Mouse (Mus musculus) liver, embryonic 16.5 days (tissue): ENCODE data around the gene Hlcs. TPM values are rescaled to one million over a fixed set of nuclear protein-coding genes. Genes with fewer than 3 reads are reported as not detected.

Experiments used
- ATAC-seq: fragments of 200-750 bp; cut with Nextera tagmentation; 2 replicates; pipeline ENCODE4 v1.8.0; 2017; ENCODE audit warnings: low read depth, mild to moderate bottlenecking, moderate number of reproducible peaks, moderate library complexity
- H3K27ac ChIP-seq: fragments of 300-500 bp; sonication (generic); 2 replicates; pipeline ENCODE4 v1.5.1; 2014; ENCODE audit warnings: mild to moderate bottlenecking, low read length
- H3K27me3 ChIP-seq: fragments of 300-500 bp; sonication (generic); 2 replicates; pipeline ENCODE4 v1.6.1; 2014; ENCODE audit warnings: low read depth, low read length, mixed read lengths; ENCODE audit not compliant: control insufficient read depth, insufficient read depth
- H3K36me3 ChIP-seq: fragments of 300-500 bp; sonication (generic); 2 replicates; pipeline ENCODE4 v1.6.1; 2014; ENCODE audit warnings: mild to moderate bottlenecking; ENCODE audit not compliant: control insufficient read depth, insufficient read depth
- H3K4me1 ChIP-seq: fragments of 300-500 bp; sonication (generic); 2 replicates; pipeline ENCODE4 v1.6.1; 2014; ENCODE audit warnings: low read depth, low read length, mixed read lengths; ENCODE audit not compliant: control insufficient read depth
- H3K4me2 ChIP-seq: fragments of 300-500 bp; sonication (generic); 2 replicates; pipeline ENCODE4 v1.6.1; 2014; ENCODE audit warnings: low read depth, low read length, mixed read lengths
- H3K4me3 ChIP-seq: fragments of 300-500 bp; sonication (generic); 2 replicates; pipeline ENCODE4 v1.5.1; 2014; ENCODE audit warnings: low read depth, mild to moderate bottlenecking, low read length
- H3K9ac ChIP-seq: fragments of 300-500 bp; sonication (generic); 2 replicates; pipeline ENCODE4 v1.6.1; 2014; ENCODE audit warnings: low read depth, low read length
- H3K9me3 ChIP-seq: fragments of 300-500 bp; sonication (generic); replicated peaks from 2 replicates; pipeline ENCODE4 v1.6.1; 2016; ENCODE audit warnings: low read length; ENCODE audit not compliant: control insufficient read depth
- WGBS: fragments of 180-500 bp; shearing (Covaris S2); extraction: QIAGEN DNeasy Blood & Tissue Kit; methylation state at CpG from one replicate; pipeline ENCODE4 v1.1.7; 2014; ENCODE audit not compliant: insufficient replicate concordance; 5-methylcytosine and 5-hydroxymethylcytosine counted together
- microRNA-seq: library from miRNA; unstranded; fragments of <30 nt; microRNA quantifications from one replicate; pipeline ENCODE4, GENCODE M21; 2016
- polyA plus RNA-seq: library from polyadenylated mRNA; unstranded; fragments of >200 nt; fragmentation: Nextera tagmentation; extraction: Ambion mirVana; gene quantifications from 2 replicates; pipeline ENCODE4 v1.2.1, GENCODE M21; 2015

The Hlcs gene
- polyA plus RNA-seq, 1 experiment from 2014 or later: 2.2 TPM

- peaks cover 80% of the 10 kb centered on the region for H3K27me3 ChIP-seq
- ATAC-seq: no peak
- 1% methylated on average over 47 of the region's 47 CpGs for WGBS
- H3K4me1 ChIP-seq: no peaks in the 10 kb centered on the region
- no peak overlapping the region for H3K4me2 ChIP-seq
- H3K36me3 ChIP-seq: no peaks in the 10 kb centered on the region
- no peak overlapping the region for H3K4me3 ChIP-seq
- H3K9me3 ChIP-seq: no peaks in the 10 kb centered on the region
- H3K9ac ChIP-seq: no peak overlapping the region
- H3K27ac ChIP-seq: no peak overlapping the region
These were observed 234.1 kb downstream of the Hlcs start for GRCm38 (mm10) chr16:94079075-94079855.

Small RNA genes within 50 kb of the gene (microRNA-seq; reads per million reads assigned to microRNA genes)
- gene Gm23062: not detected

Other genes with a start within 250 kb of the Hlcs start
- gene Sim2, start 228.6 kb downstream of the Hlcs start, polyA plus RNA-seq: not detected in 2 replicates
- 1.7 and 1.9 TPM in 2 replicates for gene Ripply3, start 14.8 kb upstream of the Hlcs start, polyA plus RNA-seq
- 21.3 and 25.0 TPM in 2 replicates for gene Ttc3, start 57.0 kb upstream of the Hlcs start, polyA plus RNA-seq
- 47.5 and 47.6 TPM in 2 replicates for gene Pigp, start 58.3 kb upstream of the Hlcs start, polyA plus RNA-seq
- 19.4 and 24.0 TPM in 2 replicates for gene Vps26c, start 213.3 kb upstream of the Hlcs start, polyA plus RNA-seq